Mouse (Mus musculus): ENCODE data around the gene Dhrs2. TPM values are rescaled to one million over a fixed set of nuclear protein-coding genes. Genes with fewer than 3 reads are reported as not detected.

The Dhrs2 gene
- polyA plus RNA-seq, 1 experiment from 2014 or later, result not detected

GRCm38 (mm10) chr14:55253580-55253979, 31.8 kb downstream of the Dhrs2 start:
- no peak for ATAC-seq (ENCODE audit: insufficient read depth)
- no peaks in the 10 kb centered on the region for H3K27me3 ChIP-seq
- H3K27ac ChIP-seq (replicated peaks), result no peak overlapping the region
- H3K4me2 ChIP-seq, result no peak overlapping the region
- H3K36me3 ChIP-seq (replicated peaks), result no peaks in the 10 kb centered on the region
- no peak overlapping the region for H3K4me3 ChIP-seq (replicated peaks)
- no peaks in the 10 kb centered on the region for H3K4me1 ChIP-seq (replicated peaks)
- no peak overlapping the region for H3K9ac ChIP-seq
- no peaks in the 10 kb centered on the region for H3K9me3 ChIP-seq (replicated peaks)
- WGBS (ENCODE audit: insufficient replicate concordance), result 54% methylated on average over 4 of the region's 4 CpGs

GRCm38 (mm10) chr14:55255443-55255842, 33.6 kb downstream of the Dhrs2 start:
- WGBS (ENCODE audit: insufficient replicate concordance), result 59% methylated on average over 6 of the region's 6 CpGs
- Histone ChIP-seq H3K4me2 (no peak overlapping the region), H3K9ac (no peak overlapping the region), H3K27ac (replicated peaks) (no peak overlapping the region), H3K9me3 (replicated peaks) (no peaks in the 10 kb centered on the region), H3K36me3 (replicated peaks) (no peaks in the 10 kb centered on the region), H3K27me3 (no peaks in the 10 kb centered on the region), H3K4me3 (replicated peaks) (no peak overlapping the region), H3K4me1 (replicated peaks) (no peaks in the 10 kb centered on the region)
- ATAC-seq (ENCODE audit: insufficient read depth), result no peak

GRCm38 (mm10) chr14:55271158-55271557, 49.4 kb downstream of the Dhrs2 start:
- Histone ChIP-seq H3K4me3 (replicated peaks) (no peak overlapping the region), H3K27ac (replicated peaks) (no peak overlapping the region), H3K9me3 (replicated peaks) (no peaks in the 10 kb centered on the region), H3K9ac (no peak overlapping the region), H3K4me2 (no peak overlapping the region), H3K4me1 (replicated peaks) (no peaks in the 10 kb centered on the region), H3K27me3 (0 out of 2 replicates have a peak, but pooled peaks cover 4% of the 10 kb centered on the region), H3K36me3 (replicated peaks) (no peaks in the 10 kb centered on the region)
- ATAC-seq (ENCODE audit: insufficient read depth), result no peak
- 20% methylated on average over 3 of the region's 3 CpGs for WGBS (ENCODE audit: insufficient replicate concordance)

- no peak overlapping the region for H3K4me3 ChIP-seq (replicated peaks)
- no peaks in the 10 kb centered on the region for H3K4me1 ChIP-seq (replicated peaks)
- H3K27me3 ChIP-seq, result 0 out of 2 replicates have a peak, but pooled peaks cover 4% of the 10 kb centered on the region
- H3K9me3 ChIP-seq (replicated peaks), result no peaks in the 10 kb centered on the region
- ATAC-seq (ENCODE audit: insufficient read depth), result peak; percentile 42; the same call in 1 of the 2 replicates
- 27% methylated on average over 4 of the region's 4 CpGs for WGBS (ENCODE audit: insufficient replicate concordance)
- no peaks in the 10 kb centered on the region for H3K36me3 ChIP-seq (replicated peaks)
- H3K9ac ChIP-seq, result no peak overlapping the region
- H3K27ac ChIP-seq (replicated peaks), result no peak overlapping the region
- H3K4me2 ChIP-seq, result no peak overlapping the region
Measured at GRCm38 (mm10) chr14:55273023-55273422, 51.2 kb downstream of the Dhrs2 start.

- H3K4me2 ChIP-seq, result no peak overlapping the region
- H3K27ac ChIP-seq (replicated peaks), result no peak overlapping the region
- H3K4me1 ChIP-seq (replicated peaks), result no peaks in the 10 kb centered on the region
- 41% methylated on average over 6 of the region's 6 CpGs for WGBS (ENCODE audit: insufficient replicate concordance)
- no peaks in the 10 kb centered on the region for H3K9me3 ChIP-seq (replicated peaks)
- H3K27me3 ChIP-seq, result 0 out of 2 replicates have a peak, but pooled peaks cover 2% of the 10 kb centered on the region
- H3K9ac ChIP-seq, result no peak overlapping the region
- ATAC-seq (ENCODE audit: insufficient read depth), result no peak
- no peaks in the 10 kb centered on the region for H3K36me3 ChIP-seq (replicated peaks)
- no peak overlapping the region for H3K4me3 ChIP-seq (replicated peaks)
Measured at GRCm38 (mm10) chr14:55274810-55275209, 53.0 kb downstream of the Dhrs2 start.

- no peak overlapping the region for H3K9ac ChIP-seq
- no peak overlapping the region for H3K4me3 ChIP-seq (replicated peaks)
- 72% methylated on average over 7 of the region's 7 CpGs for WGBS (ENCODE audit: insufficient replicate concordance)
- ATAC-seq (ENCODE audit: insufficient read depth), result no peak
- H3K27me3 ChIP-seq, result no peaks in the 10 kb centered on the region
- H3K27ac ChIP-seq (replicated peaks), result no peak overlapping the region
- H3K4me2 ChIP-seq, result no peak overlapping the region
- H3K9me3 ChIP-seq (replicated peaks), result no peaks in the 10 kb centered on the region
- no peaks in the 10 kb centered on the region for H3K36me3 ChIP-seq (replicated peaks)
- H3K4me1 ChIP-seq (replicated peaks), result no peaks in the 10 kb centered on the region
Measured at GRCm38 (mm10) chr14:55279322-55280069, 57.7 kb downstream of the Dhrs2 start.

Other genes with a start within 250 kb of the Dhrs2 start
- gene Gm17428, start 245.1 kb upstream of the Dhrs2 start, polyA plus RNA-seq (2015; fragmentation: Nextera tagmentation; extraction: Ambion mirVana), result not detected in 2 replicates
- 3.6 and 3.8 TPM in 2 replicates for gene Myh7, start 227.4 kb upstream of the Dhrs2 start, polyA plus RNA-seq (2015; fragmentation: Nextera tagmentation; extraction: Ambion mirVana)
- gene Ngdn, start 206.6 kb upstream of the Dhrs2 start, polyA plus RNA-seq (2015; fragmentation: Nextera tagmentation; extraction: Ambion mirVana), result 34.0 and 34.6 TPM in 2 replicates
- 1.2 and 1.6 TPM in 2 replicates for gene Zfhx2, start 129.7 kb upstream of the Dhrs2 start, polyA plus RNA-seq (2015; fragmentation: Nextera tagmentation; extraction: Ambion mirVana)
- gene Thtpa, start 127.2 kb upstream of the Dhrs2 start, polyA plus RNA-seq (2015; fragmentation: Nextera tagmentation; extraction: Ambion mirVana), result 4.4 and 6.2 TPM in 2 replicates
- 16.3 and 17.4 TPM in 2 replicates for gene Ap1g2, start 115.4 kb upstream of the Dhrs2 start, polyA plus RNA-seq (2015; fragmentation: Nextera tagmentation; extraction: Ambion mirVana)
- 0.02 TPM in 1 of 2 replicates, not detected in the other for gene Jph4, start 105.1 kb upstream of the Dhrs2 start, polyA plus RNA-seq (2015; fragmentation: Nextera tagmentation; extraction: Ambion mirVana)